Mouse (Mus musculus): ENCODE data around the gene Odf3b. TPM values are rescaled to one million over a fixed set of nuclear protein-coding genes. Genes with fewer than 3 reads are reported as not detected.
A peak's percentile ranks its signal among the peaks of the same experiment; 100 is the strongest.

Gene Odf3b
- polyA plus RNA-seq (2015; fragmentation: Nextera tagmentation; extraction: Ambion mirVana) = 2.7 and 4.5 TPM in 2 replicates

GRCm38 (mm10) chr15:89378831-89379401 lies at the start of gene Odf3b:
TSS of gene Odf3b (minus strand) at chr15:89379282.
- no peak for ATAC-seq (ENCODE audit: low FRiP score, low read depth)
- H3K27me3 ChIP-seq = peaks cover 52% of the 10 kb centered on the region
- WGBS = under 1% methylated on average over 33 of the region's 33 CpGs

GRCm38 (mm10) chr15:89428136-89428790 lies 49.2 kb upstream of the Odf3b start:
- Histone ChIP-seq H3K4me2 (peak overlapping the region; percentile 95), H3K4me3 (peak overlapping the region; percentile 80), H3K36me3 (peaks cover 22% of the 10 kb centered on the region), H3K4me1 (replicated peaks) (peaks cover 27% of the 10 kb centered on the region), H3K9ac (peak overlapping the region; percentile 75), H3K9me3 (no peaks in the 10 kb centered on the region), H3K27ac (replicated peaks) (no peak overlapping the region; the same call in 1 of the 2 replicates), H3K27me3 (no peaks in the 10 kb centered on the region)
- ATAC-seq (ENCODE audit: low FRiP score, low read depth) = no peak
- WGBS = 83% methylated on average over 19 of the region's 19 CpGs

More at GRCm38 (mm10) chr15:89378831-89379401, at the start of gene Odf3b:
- H3K9ac ChIP-seq = peak within 1 kb of the TSS; percentile 32
- peak within 1 kb of the TSS; percentile 60 for H3K4me2 ChIP-seq
- peaks cover 23% of the 10 kb centered on the region for H3K4me1 ChIP-seq (replicated peaks)
- no peaks in the 10 kb centered on the region for H3K9me3 ChIP-seq
- H3K36me3 ChIP-seq = no peaks in the 10 kb centered on the region
- H3K27ac ChIP-seq (replicated peaks) = no peak within 1 kb of the TSS
- H3K4me3 ChIP-seq = peak within 1 kb of the TSS; percentile 39

GRCm38 (mm10) chr15:89426716-89427115 lies 47.6 kb upstream of the Odf3b start:
- Histone ChIP-seq H3K4me3 (no peak overlapping the region), H3K9me3 (no peaks in the 10 kb centered on the region), H3K27ac (replicated peaks) (no peak overlapping the region), H3K9ac (no peak overlapping the region), H3K4me2 (no peak overlapping the region), H3K4me1 (replicated peaks) (peaks cover 25% of the 10 kb centered on the region), H3K36me3 (peaks cover 22% of the 10 kb centered on the region), H3K27me3 (no peaks in the 10 kb centered on the region)
- WGBS = 90% methylated on average over 10 of the region's 10 CpGs
- ATAC-seq (ENCODE audit: low FRiP score, low read depth) = no peak

DNA sequence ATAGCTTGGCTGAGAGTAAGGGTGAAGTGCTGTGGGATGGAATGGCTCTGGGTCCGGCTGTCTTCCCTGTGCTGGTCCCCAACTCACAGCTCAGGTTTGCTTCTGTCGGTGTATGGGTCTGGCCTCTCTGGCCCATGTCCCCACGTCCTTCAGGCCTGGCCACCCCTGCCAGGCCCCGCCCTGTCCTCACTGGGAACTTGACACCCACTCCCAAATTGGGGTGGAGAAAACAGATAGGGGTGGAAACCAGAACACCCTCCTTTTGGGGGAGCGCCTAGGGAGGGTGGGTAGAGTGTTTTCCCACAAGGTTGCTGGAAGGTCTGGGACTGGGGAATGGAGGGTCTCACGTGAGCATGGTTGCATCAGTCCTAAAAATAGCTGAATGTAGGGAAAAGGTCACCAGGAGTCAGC lies 46.6 kb upstream of the Odf3b start, which contains the start of gene Cpt1b:
Gene Cpt1b (minus strand): TSS at position 153 of the 411 bp plus-strand sequence.
- Histone ChIP-seq H3K4me3 (no peak within 1 kb of the TSS), H3K4me2 (no peak within 1 kb of the TSS), H3K9me3 (no peaks in the 10 kb centered on the region), H3K4me1 (replicated peaks) (peaks cover 15% of the 10 kb centered on the region), H3K36me3 (peaks cover 22% of the 10 kb centered on the region), H3K9ac (no peak within 1 kb of the TSS), H3K27ac (replicated peaks) (no peak within 1 kb of the TSS), H3K27me3 (no peaks in the 10 kb centered on the region)
- 44% methylated on average over 6 of the region's 6 CpGs for WGBS
- no peak for ATAC-seq (ENCODE audit: low FRiP score, low read depth)

DNA sequence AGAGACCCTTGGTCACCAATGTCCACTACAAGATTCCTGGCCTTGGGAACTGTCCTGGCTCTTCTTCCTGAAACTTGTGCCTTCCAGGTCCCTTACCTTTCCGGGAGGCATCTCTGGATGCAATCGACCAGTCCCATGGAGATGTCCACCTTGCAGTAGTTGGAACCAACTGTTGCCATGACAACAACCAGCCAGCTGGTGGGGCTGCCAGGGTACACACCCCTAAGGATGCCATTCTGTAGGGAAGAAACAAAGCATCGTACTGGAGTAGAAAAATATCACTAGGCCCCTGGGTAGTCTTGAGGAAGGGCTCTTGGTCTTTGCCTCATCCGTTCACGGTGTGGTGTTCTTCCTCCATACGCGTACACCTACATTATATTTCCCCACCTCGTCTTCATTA lies 45.5 kb upstream of the Odf3b start:
- H3K9me3 ChIP-seq = no peaks in the 10 kb centered on the region
- H3K4me1 ChIP-seq (replicated peaks) = peaks cover 10% of the 10 kb centered on the region
- H3K9ac ChIP-seq = no peak overlapping the region
- no peak overlapping the region for H3K27ac ChIP-seq (replicated peaks)
- H3K4me2 ChIP-seq = no peak overlapping the region
- no peak overlapping the region for H3K4me3 ChIP-seq
- 85% methylated on average over 8 of the region's 8 CpGs for WGBS
- H3K27me3 ChIP-seq = no peaks in the 10 kb centered on the region
- ATAC-seq (ENCODE audit: low FRiP score, low read depth) = no peak
- H3K36me3 ChIP-seq = peaks cover 32% of the 10 kb centered on the region

DNA sequence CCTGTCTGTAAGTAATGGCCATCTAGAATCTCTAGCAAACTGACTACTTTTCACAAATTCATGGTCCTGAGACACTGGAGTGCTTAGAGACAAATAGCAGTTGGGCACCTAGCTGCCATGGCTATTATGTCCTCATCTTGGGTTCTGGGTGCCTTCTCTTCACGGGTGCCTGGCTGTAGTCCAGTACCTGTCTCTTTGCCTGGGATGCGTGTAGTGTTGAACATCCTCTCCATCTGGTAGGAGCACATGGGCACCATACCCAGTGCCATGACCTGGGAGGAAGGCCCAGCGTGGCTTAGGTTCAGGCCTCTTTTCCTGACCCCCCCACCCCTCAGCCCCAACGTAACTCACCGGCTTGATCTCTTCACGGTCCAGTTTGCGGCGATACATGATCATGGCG lies 42.9 kb upstream of the Odf3b start:
- Histone ChIP-seq H3K36me3 (peaks cover 30% of the 10 kb centered on the region), H3K9me3 (no peaks in the 10 kb centered on the region), H3K4me1 (replicated peaks) (no peaks in the 10 kb centered on the region), H3K27me3 (no peaks in the 10 kb centered on the region), H3K9ac (no peak overlapping the region), H3K4me2 (no peak overlapping the region), H3K4me3 (no peak overlapping the region), H3K27ac (replicated peaks) (no peak overlapping the region)
- no peak for ATAC-seq (ENCODE audit: low FRiP score, low read depth)
- 93% methylated on average over 9 of the region's 9 CpGs for WGBS

GRCm38 (mm10) chr15:89415282-89415681 lies 36.2 kb upstream of the Odf3b start:
- H3K27me3 ChIP-seq = no peaks in the 10 kb centered on the region
- no peak overlapping the region for H3K27ac ChIP-seq (replicated peaks)
- H3K4me1 ChIP-seq (replicated peaks) = no peaks in the 10 kb centered on the region
- H3K9me3 ChIP-seq = no peaks in the 10 kb centered on the region
- H3K9ac ChIP-seq = no peak overlapping the region
- H3K4me3 ChIP-seq = no peak overlapping the region
- no peak overlapping the region for H3K4me2 ChIP-seq
- no peak for ATAC-seq (ENCODE audit: low FRiP score, low read depth)
- peaks cover 17% of the 10 kb centered on the region; the same call in 1 of the 2 replicates for H3K36me3 ChIP-seq
- WGBS = 88% methylated on average over 8 of the region's 8 CpGs

GRCm38 (mm10) chr15:89410118-89410517 lies 31.0 kb upstream of the Odf3b start, which contains the start of gene Syce3:
TSS of gene Syce3 (minus strand) at chr15:89410503.
- H3K9ac ChIP-seq = no peak within 1 kb of the TSS
- H3K4me1 ChIP-seq (replicated peaks) = no peaks in the 10 kb centered on the region
- H3K9me3 ChIP-seq = no peaks in the 10 kb centered on the region
- H3K27ac ChIP-seq (replicated peaks) = no peak within 1 kb of the TSS
- no peak within 1 kb of the TSS for H3K4me3 ChIP-seq
- no peaks in the 10 kb centered on the region for H3K27me3 ChIP-seq
- WGBS = 86% methylated on average over 16 of the region's 24 CpGs
- no peak within 1 kb of the TSS for H3K4me2 ChIP-seq
- H3K36me3 ChIP-seq = no peaks in the 10 kb centered on the region
- ATAC-seq (ENCODE audit: low FRiP score, low read depth) = no peak

DNA sequence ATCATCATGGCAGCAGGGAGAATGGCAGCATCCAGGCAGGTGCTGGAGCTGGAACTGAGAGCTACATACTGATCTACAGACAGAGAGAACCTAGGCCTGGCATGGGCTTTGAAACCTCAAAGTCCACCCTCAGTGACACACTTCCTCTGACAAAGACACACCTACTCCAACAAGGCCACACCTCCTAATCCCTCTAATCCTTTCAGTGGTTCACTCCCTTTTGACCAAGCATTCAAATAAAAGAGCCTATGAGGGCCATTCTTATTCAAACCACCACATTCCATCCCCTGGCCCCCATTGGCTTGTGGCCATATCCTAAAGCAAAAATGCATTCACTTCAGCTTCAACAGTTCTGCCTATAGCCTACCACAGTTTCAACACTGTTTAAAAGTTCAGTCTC lies 27.6 kb upstream of the Odf3b start:
- no peak overlapping the region for H3K9ac ChIP-seq
- no peaks in the 10 kb centered on the region for H3K36me3 ChIP-seq
- ATAC-seq (ENCODE audit: low FRiP score, low read depth) = no peak

GRCm38 (mm10) chr15:89404831-89405623 lies 25.9 kb upstream of the Odf3b start:
- Histone ChIP-seq H3K36me3 (no peaks in the 10 kb centered on the region), H3K27me3 (no peaks in the 10 kb centered on the region), H3K9ac (no peak overlapping the region), H3K4me1 (replicated peaks) (no peaks in the 10 kb centered on the region), H3K4me2 (no peak overlapping the region), H3K27ac (replicated peaks) (no peak overlapping the region), H3K9me3 (no peaks in the 10 kb centered on the region), H3K4me3 (no peak overlapping the region)
- WGBS = 87% methylated on average over 10 of the region's 10 CpGs
- ATAC-seq (ENCODE audit: low FRiP score, low read depth) = no peak

More for the DNA sequence above, 27.6 kb upstream of the Odf3b start:
- Histone ChIP-seq H3K4me3 (no peak overlapping the region), H3K27me3 (no peaks in the 10 kb centered on the region), H3K4me1 (replicated peaks) (no peaks in the 10 kb centered on the region), H3K27ac (replicated peaks) (no peak overlapping the region), H3K9me3 (no peaks in the 10 kb centered on the region), H3K4me2 (no peak overlapping the region)

DNA sequence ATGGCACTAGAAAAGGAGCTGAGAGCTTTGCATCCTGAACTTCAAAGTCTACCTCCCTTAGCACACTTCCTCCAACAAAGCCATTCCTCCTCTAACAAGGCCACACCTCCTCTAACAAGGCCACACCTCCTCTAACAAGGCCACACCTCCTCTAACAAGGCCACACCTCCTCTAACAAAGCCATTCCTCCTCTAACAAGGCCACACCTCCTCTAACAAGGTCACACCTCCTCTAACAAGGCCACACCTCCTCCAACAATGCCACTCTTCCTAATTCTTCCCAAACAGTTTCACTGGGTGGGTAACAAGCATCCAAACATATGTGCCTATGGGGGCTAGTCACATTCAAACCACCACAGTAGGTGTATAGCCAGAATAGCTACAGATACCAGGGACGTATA lies 23.4 kb upstream of the Odf3b start:
- H3K27me3 ChIP-seq = no peaks in the 10 kb centered on the region
- H3K4me3 ChIP-seq = no peak overlapping the region
- H3K9ac ChIP-seq = no peak overlapping the region
- no peak overlapping the region for H3K27ac ChIP-seq (replicated peaks)
- no peaks in the 10 kb centered on the region for H3K4me1 ChIP-seq (replicated peaks)
- 85% methylated on average over 1 of the region's 1 CpGs for WGBS
- no peak overlapping the region for H3K4me2 ChIP-seq
- no peaks in the 10 kb centered on the region for H3K36me3 ChIP-seq
- no peak for ATAC-seq (ENCODE audit: low FRiP score, low read depth)
- H3K9me3 ChIP-seq = no peaks in the 10 kb centered on the region

- Histone ChIP-seq H3K4me1 (replicated peaks) (no peaks in the 10 kb centered on the region), H3K27me3 (no peaks in the 10 kb centered on the region), H3K9ac (no peak overlapping the region), H3K27ac (replicated peaks) (no peak overlapping the region), H3K4me2 (no peak overlapping the region), H3K36me3 (no peaks in the 10 kb centered on the region), H3K4me3 (no peak overlapping the region), H3K9me3 (no peaks in the 10 kb centered on the region)
- WGBS = 68% methylated on average over 1 of the region's 1 CpGs
- no peak for ATAC-seq (ENCODE audit: low FRiP score, low read depth)
Measured at GRCm38 (mm10) chr15:89399716-89400115, 20.6 kb upstream of the Odf3b start.
